Mouse (Mus musculus) MN1 (cell line): Measurements from ENCODE around the gene Zfp27.

ENCODE experiments used
- DNase-seq: peaks from one replicate; pipeline ENCODE4 v3.0.0-alpha.2; 2016; ENCODE audit warnings: low spot score

Zfp27 gene

GRCm38 (mm10) chr7:29905966-29906681 is at the start of gene Zfp27:
Gene Zfp27 (minus strand): TSS chr7:29906572.
- DNase-seq = peak; percentile 83

GRCm38 (mm10) chr7:29954731-29955130 is 48.4 kb upstream of the Zfp27 start:
- DNase-seq = peak; percentile 44

- DNase-seq = peak; percentile 89
Observed at GRCm38 (mm10) chr7:29953513-29954401, 47.4 kb upstream of the Zfp27 start, which contains the start of gene Zfp74. Gene Zfp74 (minus strand): TSS chr7:29954089.

GRCm38 (mm10) chr7:29953086-29953485 is 46.7 kb upstream of the Zfp27 start:
- no peak for DNase-seq

GRCm38 (mm10) chr7:29944201-29944600 is 37.8 kb upstream of the Zfp27 start:
- DNase-seq = no peak

GRCm38 (mm10) chr7:29943720-29944119 is 37.3 kb upstream of the Zfp27 start:
- DNase-seq = no peak

- no peak for DNase-seq
Observed at GRCm38 (mm10) chr7:29942740-29943139, 36.4 kb upstream of the Zfp27 start.

GRCm38 (mm10) chr7:29941027-29941426 is 34.7 kb upstream of the Zfp27 start:
- DNase-seq = no peak

GRCm38 (mm10) chr7:29938856-29939255 is 32.5 kb upstream of the Zfp27 start:
- DNase-seq = no peak

- no peak for DNase-seq
Observed at GRCm38 (mm10) chr7:29922780-29923179, 16.4 kb upstream of the Zfp27 start.

GRCm38 (mm10) chr7:29921439-29922093 is 15.2 kb upstream of the Zfp27 start:
- DNase-seq = no peak

GRCm38 (mm10) chr7:29918062-29918453 is 11.7 kb upstream of the Zfp27 start:
- no peak for DNase-seq

- no peak for DNase-seq
Observed at GRCm38 (mm10) chr7:29917371-29918061, 11.1 kb upstream of the Zfp27 start.

- no peak for DNase-seq
Observed at GRCm38 (mm10) chr7:29912172-29912571, 5.8 kb upstream of the Zfp27 start.

GRCm38 (mm10) chr7:29910252-29910651 is 3.9 kb upstream of the Zfp27 start:
- DNase-seq = no peak

- peak; percentile 62 for DNase-seq
Observed at GRCm38 (mm10) chr7:29908130-29908950, 2.0 kb upstream of the Zfp27 start, which contains the start of gene Zfp383. Gene Zfp383 (plus strand): TSS chr7:29908223.

- DNase-seq = peak; percentile 8
Observed at GRCm38 (mm10) chr7:29907206-29907605, 834 bp upstream of the Zfp27 start.

GRCm38 (mm10) chr7:29906682-29907058 is 298 bp upstream of the Zfp27 start:
- DNase-seq = no peak

GRCm38 (mm10) chr7:29904101-29904500 is 2.3 kb downstream of the Zfp27 start:
- DNase-seq = no peak

- DNase-seq = no peak
Observed at GRCm38 (mm10) chr7:29898351-29898750, 8.0 kb downstream of the Zfp27 start.

- no peak for DNase-seq
Observed at GRCm38 (mm10) chr7:29892756-29893155, 13.6 kb downstream of the Zfp27 start.
